Mouse (Mus musculus) MEL (cell line): ENCODE data around the gene Ggt1. TPM values are rescaled to one million over a fixed set of nuclear protein-coding genes. Genes with fewer than 3 reads are reported as not detected.

Experiments used
- DNase-seq: peaks from one replicate; pipeline ENCODE4 v3.0.0; 2011; ENCODE audit warnings: low read depth, low spot score
- H3K27ac ChIP-seq: 2 replicates; pipeline ENCODE4 v1.5.1; 2012; ENCODE audit warnings: low read depth, mild to moderate bottlenecking, control low read depth, low read length, moderate library complexity; ENCODE audit not compliant: control insufficient read depth
- H3K27me3 ChIP-seq, 2 experiments: fragments of 150-350 bp in 1 of 2; sonication (generic) in 1 of 2; 2 replicates each; pipeline ENCODE4 v1.6.1; 2012; ENCODE audit warnings: low read length in 2 of 2, mild to moderate bottlenecking in 2 of 2, improper control_type of control experiment in 1 of 2, moderate library complexity in 1 of 2; ENCODE audit not compliant: insufficient read depth in 2 of 2, control insufficient read depth in 1 of 2
- H3K36me3 ChIP-seq, 2 experiments: 2 replicates each; pipeline ENCODE4 v1.6.1; 2012 to 2014; ENCODE audit warnings: low read length in 2 of 2, improper control_type of control experiment in 1 of 2, inconsistent platforms in 1 of 2, mild to moderate bottlenecking in 1 of 2; ENCODE audit not compliant: insufficient read depth in 2 of 2, control insufficient read depth in 1 of 2
- H3K4me1 ChIP-seq, 2 experiments: fragments of 150-350 bp in 1 of 2; sonication (generic) in 1 of 2; 2 replicates each; pipeline ENCODE4 v1.6.1; 2012; ENCODE audit warnings: low read length in 2 of 2, improper control_type of control experiment in 1 of 2, mild to moderate bottlenecking in 1 of 2; ENCODE audit not compliant: insufficient read depth in 2 of 2, control insufficient read depth in 1 of 2
- H3K4me3 ChIP-seq, 2 experiments: fragments of 150-350 bp in 1 of 2; sonication (generic) in 1 of 2; 2 replicates each; pipeline ENCODE4 v1.5.1; 2012; ENCODE audit warnings: low read depth in 2 of 2, low read length in 2 of 2, mild to moderate bottlenecking in 2 of 2, moderate library complexity in 2 of 2, control low read depth in 1 of 2, improper control_type of control experiment in 1 of 2; ENCODE audit not compliant: control insufficient read depth in 1 of 2, insufficient read depth in 1 of 2
- H3K79me2 ChIP-seq: 2 replicates; pipeline ENCODE4 v1.6.1; 2012; ENCODE audit warnings: mild to moderate bottlenecking, low read length, moderate library complexity; ENCODE audit not compliant: control insufficient read depth, poor library complexity, insufficient read depth
- H3K9ac ChIP-seq: 2 replicates; pipeline ENCODE4 v1.6.1; 2012; ENCODE audit warnings: low read depth, mild to moderate bottlenecking, control low read depth, low read length, moderate library complexity; ENCODE audit not compliant: control insufficient read depth, poor library complexity, severe bottlenecking
- H3K9me3 ChIP-seq: fragments of 150-350 bp; sonication (generic); replicated peaks from 2 replicates; pipeline ENCODE4 v1.6.1; 2012; ENCODE audit warnings: mild to moderate bottlenecking, low read length, improper control_type of control experiment, moderate library complexity; ENCODE audit not compliant: insufficient read depth
- E2F4 ChIP-seq: IDR thresholded peaks from 2 replicates; pipeline ENCODE4 v1.6.1; 2011; ENCODE audit warnings: low read depth, low read length, improper control_type of control experiment, borderline replicate concordance
- HCFC1 ChIP-seq: IDR thresholded peaks from 2 replicates; pipeline ENCODE4 v1.6.1; 2012; ENCODE audit warnings: low read depth, mild to moderate bottlenecking, inconsistent platforms, low read length, improper control_type of control experiment, moderate library complexity
- JUND ChIP-seq: IDR thresholded peaks from 2 replicates; pipeline ENCODE4 v1.6.1; 2011; ENCODE audit warnings: low read depth, mild to moderate bottlenecking, improper control_type of control experiment, low read length
- MAZ ChIP-seq: IDR thresholded peaks from 2 replicates; pipeline ENCODE4 v1.6.1; 2012; ENCODE audit warnings: low read depth, mild to moderate bottlenecking, inconsistent platforms, low read length, improper control_type of control experiment
- MXI1 ChIP-seq: IDR thresholded peaks from 2 replicates; pipeline ENCODE4 v1.6.1; 2011; ENCODE audit warnings: mild to moderate bottlenecking, low read depth, low read length, improper control_type of control experiment
- MYB ChIP-seq: IDR thresholded peaks from 2 replicates; pipeline ENCODE4 v1.6.1; 2011; ENCODE audit warnings: mild to moderate bottlenecking, low read depth, low read length, improper control_type of control experiment
- MYC ChIP-seq: IDR thresholded peaks from 2 replicates; pipeline ENCODE4 v1.6.1; 2011; ENCODE audit warnings: low read depth, mild to moderate bottlenecking, low read length, improper control_type of control experiment, moderate library complexity
- NRF1 ChIP-seq: IDR thresholded peaks from 2 replicates; pipeline ENCODE4 v1.6.1; 2014; ENCODE audit warnings: low read depth, mild to moderate bottlenecking, inconsistent platforms, low read length, improper control_type of control experiment, moderate library complexity; ENCODE audit not compliant: poor library complexity, insufficient read depth, severe bottlenecking
- POLR2A ChIP-seq, 2 experiments: IDR thresholded peaks; 2 replicates each; pipeline ENCODE4 v1.6.1; 2011 to 2012; ENCODE audit warnings: low read length in 2 of 2, mild to moderate bottlenecking in 2 of 2, control low read depth in 1 of 2, improper control_type of control experiment in 1 of 2, low read depth in 1 of 2, moderate library complexity in 1 of 2; ENCODE audit not compliant: control insufficient read depth in 1 of 2, insufficient read depth in 1 of 2, poor library complexity in 1 of 2
- POLR2AphosphoS2 ChIP-seq: IDR thresholded peaks from 2 replicates; pipeline ENCODE4 v1.6.1; 2011; ENCODE audit warnings: low read length, improper control_type of control experiment
- TAL1 ChIP-seq: IDR thresholded peaks from 2 replicates; pipeline ENCODE4 v1.6.1; 2012; ENCODE audit warnings: mild to moderate bottlenecking, inconsistent platforms, low read length, moderate library complexity, mixed read lengths
- TBP ChIP-seq: IDR thresholded peaks from 2 replicates; pipeline ENCODE4 v1.8.0; 2011; ENCODE audit warnings: low read depth, low read length, improper control_type of control experiment
- ZC3H11A ChIP-seq: IDR thresholded peaks from 2 replicates; pipeline ENCODE4 v1.6.1; 2012; ENCODE audit warnings: low read depth, mild to moderate bottlenecking, inconsistent platforms, low read length, improper control_type of control experiment
- ZKSCAN1 ChIP-seq: IDR thresholded peaks from 2 replicates; pipeline ENCODE4 v1.6.1; 2012; ENCODE audit warnings: low read depth, mild to moderate bottlenecking, inconsistent platforms, low read length, improper control_type of control experiment, moderate library complexity
- ZMIZ1 ChIP-seq: IDR thresholded peaks from 2 replicates; pipeline ENCODE4 v1.6.1; 2012; ENCODE audit warnings: low read depth, mild to moderate bottlenecking, inconsistent platforms, low read length, improper control_type of control experiment, moderate library complexity
- polyA plus RNA-seq, 2 experiments: library from polyadenylated mRNA; stranded (reverse) in 1 of 2; unstranded in 1 of 2; fragments of >175 nt in 1 of 2; fragments of >200 nt in 1 of 2; gene quantifications; 2 replicates each; pipeline versions ENCODE4 v1.2.1 to v1.2.4; 2012; ENCODE audit warnings: low replicate concordance in 2 of 2, low read depth in 1 of 2; ENCODE audit not compliant: insufficient read length in 2 of 2, insufficient read depth in 1 of 2, missing spikeins in 1 of 2
- total RNA-seq: library from RNA; depleted of rRNA; stranded (reverse); fragments of 300-350 nt; gene quantifications from 2 replicates; pipeline ENCODE4 v1.2.3, GENCODE M21; 2012

Ggt1 gene
- total and polyA plus RNA-seq, 3 experiments: 0.46 to 3.2 TPM; not detected in 1

DNA sequence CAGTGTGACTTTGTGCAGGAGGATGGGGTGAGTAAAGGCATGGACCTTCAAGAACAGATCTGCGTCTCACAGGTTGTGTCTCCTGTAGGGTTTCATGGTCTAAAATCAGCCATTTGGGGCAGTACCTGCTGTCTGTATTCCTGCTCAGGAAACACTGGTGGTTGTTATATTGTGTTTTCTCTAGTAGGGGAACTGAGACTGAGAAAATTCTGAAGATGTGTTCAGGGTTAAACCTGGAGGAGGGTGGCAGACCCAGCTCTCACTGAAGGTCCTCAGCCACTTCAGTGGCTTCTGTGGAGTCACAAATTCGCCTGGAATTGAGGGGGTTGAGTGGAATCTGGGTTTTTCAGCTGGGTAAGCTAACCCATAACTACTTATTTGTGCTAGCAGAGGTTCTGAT, 31.1 kb upstream of the Ggt1 start:
- H3K79me2 ChIP-seq: peaks cover 41% of the 10 kb centered on the region
- peaks cover 0 to 3% of the 10 kb centered on the region in 2 experiments; a peak in 2 of 4 replicates for H3K4me1 ChIP-seq
- H3K27ac ChIP-seq: no peak overlapping the region
- 0 out of 4 replicates have a peak, but pooled peaks of 1 of the 2 experiments have one; percentile 6 for TF ChIP-seq POLR2A (IDR thresholded peaks at IDR 0.05; ENCODE audit: control insufficient read depth in 1 of 2, insufficient read depth in 1 of 2, low read depth in 1 of 2, low read length in 2 of 2, poor library complexity in 1 of 2)
- no peak for TF ChIP-seq HCFC1
- H3K9ac ChIP-seq: no peak overlapping the region
- no peak overlapping the region for H3K4me3 ChIP-seq
- H3K27me3 ChIP-seq: no peaks in the 10 kb centered on the region
- DNase-seq: no peak
- no peaks in the 10 kb centered on the region for H3K9me3 ChIP-seq
- peaks cover 5 to 31% of the 10 kb centered on the region in 2 experiments for H3K36me3 ChIP-seq

DNA sequence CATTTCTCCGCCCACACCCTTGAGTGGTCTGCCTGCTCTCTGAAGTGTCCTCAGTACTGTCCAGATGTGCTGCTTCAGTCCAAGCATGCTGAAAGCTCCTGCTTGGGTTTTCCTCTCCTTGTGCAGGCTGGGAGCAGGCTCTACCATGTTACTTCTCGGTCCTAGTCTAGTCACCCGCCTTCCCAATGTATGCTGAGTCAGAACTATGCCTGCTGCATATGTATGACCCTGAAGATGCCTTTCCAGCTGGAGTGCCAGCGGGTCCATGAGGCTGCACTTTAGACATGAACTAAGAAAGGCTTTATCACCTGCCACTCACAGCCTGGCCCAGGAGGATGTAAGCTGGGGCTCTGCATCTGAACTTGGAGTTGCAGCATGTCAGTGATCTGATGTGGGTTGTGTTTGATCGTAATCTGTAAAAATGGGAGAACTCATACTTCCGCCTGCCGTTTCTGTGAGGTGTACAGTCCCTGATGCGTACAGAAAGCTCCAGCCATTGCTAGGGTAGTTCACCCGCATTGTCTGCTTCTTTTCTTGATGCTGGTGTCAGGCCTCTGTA, 29.8 kb upstream of the Ggt1 start:
- Histone ChIP-seq H3K79me2 (peaks cover 33% of the 10 kb centered on the region), H3K4me1 (no peaks in the 10 kb centered on the region), H3K36me3 (peaks cover 2 to 31% of the 10 kb centered on the region in 2 experiments; a peak in 2 of 4 replicates), H3K4me3 (no peak overlapping the region), H3K27me3 (no peaks in the 10 kb centered on the region), H3K9me3 (no peaks in the 10 kb centered on the region), H3K27ac (no peak overlapping the region), H3K9ac (no peak overlapping the region)
- DNase-seq: no peak
- TF ChIP-seq TBP (no peak), JUND (no peak), MAZ (no peak), E2F4 (no peak), ZKSCAN1 (no peak), POLR2AphosphoS2 (no peak), ZMIZ1 (no peak), ZC3H11A (no peak), NRF1 (no peak)

DNA sequence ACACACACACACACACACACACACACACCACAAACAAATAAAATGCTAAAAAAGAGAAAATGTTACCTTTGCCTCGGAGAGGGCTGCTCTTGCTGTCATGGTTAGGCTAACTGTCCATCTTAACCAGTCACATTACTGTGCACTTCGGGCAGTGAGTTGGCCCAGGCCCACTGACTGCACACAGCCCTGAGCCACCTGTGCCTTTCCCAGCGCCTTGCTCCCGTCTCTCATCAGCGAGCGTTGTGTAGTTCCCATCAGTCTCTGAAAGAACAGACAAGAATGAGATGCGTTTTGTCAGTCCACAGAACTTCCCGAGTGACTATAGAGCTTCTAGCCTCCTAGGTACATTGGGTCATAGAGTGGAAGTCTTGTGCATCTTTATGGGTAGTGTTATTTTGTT, 27.2 kb upstream of the Ggt1 start:
- H3K27me3 ChIP-seq: no peaks in the 10 kb centered on the region
- H3K36me3 ChIP-seq: peaks cover 0 to 20% of the 10 kb centered on the region in 2 experiments; a peak in 2 of 4 replicates
- TF ChIP-seq E2F4: no peak
- TF ChIP-seq MYB: no peak
- TF ChIP-seq MYC: no peak
- no peak for TF ChIP-seq MXI1
- TF ChIP-seq TAL1: no peak
- TF ChIP-seq ZKSCAN1: no peak
- no peak for TF ChIP-seq JUND
- TF ChIP-seq TBP: no peak
- TF ChIP-seq POLR2A (IDR thresholded peaks at IDR 0.05; ENCODE audit: control insufficient read depth in 1 of 2, insufficient read depth in 1 of 2, low read depth in 1 of 2, low read length in 2 of 2, poor library complexity in 1 of 2): no peak
- no peak for DNase-seq
- H3K9ac ChIP-seq: no peak overlapping the region
- no peaks in the 10 kb centered on the region for H3K9me3 ChIP-seq
- no peak overlapping the region for H3K27ac ChIP-seq
- no peak overlapping the region for H3K4me3 ChIP-seq
- peaks cover 14% of the 10 kb centered on the region for H3K79me2 ChIP-seq
- H3K4me1 ChIP-seq: no peaks in the 10 kb centered on the region
